Mouse (Mus musculus): ENCODE measurements at regions not wholly inside any gene's neighbourhood (a gene's known extent, or its start where the extent isn't known, plus 50 kb on each side); places are given as distances from the start of the nearest gene placed in this dataset.
A peak's percentile ranks its signal among the peaks of the same experiment; 100 is the strongest.

DNA sequence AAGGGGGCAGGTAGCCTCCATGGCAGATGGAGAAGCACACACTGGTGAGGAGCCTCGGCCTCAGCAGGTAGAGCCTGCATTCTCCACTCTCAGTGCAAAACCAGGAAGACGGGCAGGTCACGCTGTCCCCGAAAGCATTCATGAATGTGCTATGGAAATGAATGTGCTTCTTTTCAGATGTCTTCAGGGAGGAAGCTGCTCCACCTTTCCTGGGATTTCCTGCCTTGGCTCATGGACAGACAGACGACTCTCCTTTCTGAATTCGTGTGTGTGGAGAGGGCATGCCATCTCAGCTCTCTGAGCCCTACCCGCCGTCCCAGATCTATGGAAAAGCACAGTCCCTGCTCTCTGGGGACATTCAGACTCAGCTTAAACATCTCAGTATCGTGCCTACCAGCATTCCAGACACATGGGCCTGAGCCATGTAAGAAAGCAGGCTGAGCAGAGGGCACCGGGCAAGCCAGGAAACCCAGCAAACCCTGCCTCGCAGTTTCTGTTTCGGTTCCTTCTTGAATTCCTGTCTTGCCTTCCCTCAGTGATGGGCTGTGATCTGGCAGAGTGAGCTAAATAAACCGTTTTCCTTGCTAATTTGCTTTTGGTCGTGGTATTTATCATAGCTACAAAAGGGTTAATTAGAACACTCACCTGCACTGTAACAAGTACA lies 354.0 kb downstream of the Matn1 start:
- no peak for DNase-seq (ENCODE audit: low spot score)

- DNase-seq (ENCODE audit: low spot score): no peak
Observed at GRCm38 (mm10) chr4:131303936-131304335, 359.8 kb downstream of the Matn1 start.

DNA sequence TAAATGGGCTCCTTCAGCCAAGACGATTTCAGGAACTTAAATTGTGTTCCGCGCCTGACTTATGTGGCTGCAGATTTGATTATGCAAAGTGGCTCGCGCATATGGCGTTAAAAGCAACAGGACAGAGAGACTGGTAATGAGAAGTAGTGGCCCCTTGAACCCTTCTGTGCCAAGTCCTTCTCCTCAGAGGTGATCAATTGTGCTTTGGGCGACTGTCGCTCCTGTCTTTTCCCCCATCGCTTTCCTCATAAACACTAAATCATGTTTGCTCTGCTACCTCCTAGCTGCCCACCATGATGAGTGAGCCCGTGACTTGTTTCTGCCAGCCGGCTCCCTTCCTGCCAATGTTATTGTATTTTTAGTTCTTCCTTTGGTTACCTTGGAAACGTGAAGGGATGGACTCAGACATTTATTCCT lies 360.2 kb downstream of the Matn1 start:
- peak; percentile 41 for DNase-seq (ENCODE audit: low spot score)

DNA sequence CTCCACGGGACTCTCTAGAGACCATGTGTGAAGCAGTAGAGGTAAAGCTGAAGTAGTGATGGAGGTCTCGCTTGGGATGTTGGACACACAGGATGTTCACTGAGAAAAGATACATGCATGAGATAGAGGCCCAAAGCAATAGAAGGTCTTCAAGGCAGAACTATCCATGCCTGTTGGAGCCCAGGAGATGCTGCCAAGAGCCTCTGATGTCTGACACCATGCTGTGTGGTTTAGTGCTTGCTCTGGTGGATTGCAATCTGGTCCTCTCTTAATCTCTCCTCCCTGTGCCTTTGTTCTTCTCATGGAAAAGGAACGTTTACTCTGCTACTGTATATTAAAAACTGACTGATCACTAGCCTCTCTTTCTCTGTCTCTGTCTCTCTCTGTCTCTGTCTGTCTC lies 370.0 kb downstream of the Matn1 start:
- no peak for DNase-seq (ENCODE audit: low spot score)

DNA sequence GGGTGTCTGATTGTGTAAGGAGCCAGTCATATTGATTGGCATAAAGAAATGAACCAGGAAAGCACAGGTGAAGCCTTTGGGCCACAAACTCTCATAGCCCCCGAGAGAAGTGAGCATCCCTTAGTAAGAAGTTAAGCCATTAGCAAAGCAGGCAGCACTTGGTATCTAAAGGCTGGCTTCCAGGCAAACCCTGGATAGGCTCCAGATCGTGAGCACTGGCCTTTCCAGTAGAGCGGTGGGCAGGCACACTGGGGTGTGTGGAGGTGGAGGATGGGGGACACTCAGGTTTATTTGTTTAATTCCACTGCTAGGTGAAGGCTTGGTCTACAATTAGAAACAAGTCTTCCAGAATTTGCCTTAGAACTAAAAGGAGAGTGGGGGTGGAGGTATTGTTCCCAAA lies 371.9 kb downstream of the Matn1 start:
- DNase-seq (ENCODE audit: low spot score): no peak

DNA sequence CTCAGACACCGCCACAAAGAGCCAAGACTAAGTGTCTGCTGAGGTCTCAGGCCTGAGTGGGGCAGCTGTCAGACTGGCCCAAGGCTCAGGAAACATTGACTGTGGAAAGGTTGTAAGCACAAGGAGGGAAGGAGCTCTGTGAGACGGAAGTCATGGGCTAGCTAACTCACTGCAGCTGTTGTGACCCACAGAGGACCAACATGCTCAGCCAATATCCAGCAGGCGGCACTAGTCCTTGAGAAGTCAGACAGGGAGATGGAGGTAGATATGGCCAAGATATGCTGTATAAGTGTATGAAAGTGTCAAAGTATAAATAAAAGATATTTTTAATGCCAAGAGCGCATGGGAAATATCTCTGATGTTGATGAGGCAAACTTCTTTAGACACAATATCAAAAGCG lies 378.1 kb downstream of the Matn1 start:
- no peak for DNase-seq (ENCODE audit: low spot score)

DNA sequence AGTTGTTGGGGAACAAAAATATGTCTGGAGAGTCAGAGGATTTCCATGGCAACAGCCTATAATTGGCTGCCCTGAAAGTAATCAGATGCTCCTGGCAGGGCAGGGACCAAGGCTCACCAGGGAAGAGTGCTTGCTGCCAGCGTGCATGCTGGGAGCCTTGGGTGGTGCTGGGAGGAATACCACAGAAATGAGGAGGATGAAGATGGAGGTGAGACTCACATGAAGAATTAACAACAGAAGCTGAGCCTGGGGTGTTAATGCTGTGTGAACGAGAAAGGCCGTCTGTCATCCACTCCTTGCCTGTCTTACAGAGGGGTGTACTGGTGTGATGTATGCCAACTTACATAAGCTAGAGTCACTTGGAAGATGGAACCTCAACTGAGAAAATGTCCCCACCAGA lies 380.3 kb downstream of the Matn1 start:
- DNase-seq (ENCODE audit: low spot score): no peak

GRCm38 (mm10) chr4:131325200-131325599 lies 381.0 kb downstream of the Matn1 start:
- DNase-seq (ENCODE audit: low spot score): no peak

GRCm38 (mm10) chr4:131325609-131326008 lies 381.4 kb downstream of the Matn1 start:
- DNase-seq (ENCODE audit: low spot score): no peak

- DNase-seq (ENCODE audit: low spot score): no peak
Observed at GRCm38 (mm10) chr4:131329398-131329797, 385.2 kb downstream of the Matn1 start.

GRCm38 (mm10) chr4:131331646-131332045 lies 387.5 kb downstream of the Matn1 start:
- DNase-seq (ENCODE audit: low spot score): no peak

- no peak for DNase-seq (ENCODE audit: low spot score)
Observed at GRCm38 (mm10) chr4:131336801-131337200, 392.6 kb downstream of the Matn1 start.

DNA sequence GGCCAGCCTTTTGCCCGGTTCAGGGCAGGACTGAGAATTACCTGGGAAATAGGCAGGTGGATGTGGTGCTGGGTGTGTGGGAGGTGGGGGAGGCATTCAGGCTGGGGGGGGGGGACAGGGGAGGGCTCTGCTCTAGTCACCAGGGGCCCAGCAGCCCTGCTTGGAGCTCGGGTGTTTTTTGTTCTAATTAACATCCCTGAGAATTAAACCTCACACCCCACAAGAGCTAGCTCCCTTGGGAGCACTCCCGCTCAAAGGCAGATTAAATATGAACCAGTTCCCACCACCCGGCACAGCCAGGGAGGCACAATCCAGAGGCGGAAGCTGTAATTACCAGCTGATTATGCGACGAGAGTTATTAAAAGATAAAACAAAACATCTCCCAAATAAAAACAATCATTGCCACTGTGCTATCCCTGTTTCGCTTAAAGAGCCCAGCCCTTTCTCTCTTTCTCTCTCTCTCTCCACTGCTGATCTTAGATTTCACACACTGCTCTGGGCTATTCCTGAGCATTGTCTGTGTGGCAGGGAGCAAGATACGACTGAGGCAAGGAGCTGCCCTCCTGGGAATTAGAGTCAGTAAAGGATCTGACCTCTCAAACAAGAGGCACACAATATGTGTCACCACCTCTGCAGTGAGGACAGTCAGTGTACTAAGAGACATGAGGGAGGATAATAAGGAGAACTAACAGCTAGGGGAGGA lies 397.0 kb downstream of the Matn1 start:
- no peak for DNase-seq (ENCODE audit: low spot score)

DNA sequence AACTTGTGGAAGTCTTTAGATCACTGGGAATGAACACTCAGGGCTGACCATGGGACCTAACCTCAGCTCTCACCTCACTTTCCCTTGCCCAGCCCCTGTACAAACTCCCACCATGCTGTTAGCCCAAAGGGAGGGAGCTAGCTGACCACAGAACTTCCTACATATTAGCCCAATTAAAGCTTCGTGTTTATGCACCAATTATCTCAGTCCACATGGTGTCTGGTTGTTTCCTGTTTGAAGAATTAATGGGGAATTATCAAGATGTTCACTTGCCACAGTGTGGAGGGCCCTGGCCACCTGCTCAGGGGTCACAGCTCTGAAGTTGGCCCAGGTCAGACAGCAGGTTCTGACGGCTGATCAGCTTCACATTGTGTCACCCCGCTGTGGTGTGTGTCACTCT lies 402.5 kb downstream of the Matn1 start:
- DNase-seq (ENCODE audit: low spot score): no peak

- no peak for DNase-seq (ENCODE audit: low spot score)
Observed at GRCm38 (mm10) chr4:131350268-131350667, 406.1 kb downstream of the Matn1 start.

DNA sequence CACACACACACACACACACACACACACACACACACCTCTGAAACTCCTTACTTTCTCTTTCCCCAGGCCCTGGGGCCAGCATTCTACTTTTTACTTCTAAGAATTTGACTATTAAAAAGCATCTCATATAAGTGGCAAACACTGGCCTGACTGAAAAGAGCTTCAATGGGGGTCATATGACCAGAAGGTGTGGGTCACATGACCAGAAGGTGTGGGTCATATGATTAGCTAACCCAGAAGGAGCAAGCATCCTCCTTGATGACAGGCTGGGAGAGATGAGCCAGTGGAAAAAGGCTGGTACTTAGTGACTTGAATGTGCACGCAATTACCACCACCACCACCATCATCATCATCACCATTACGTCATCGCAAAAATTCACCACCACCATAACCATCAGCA lies 410.7 kb downstream of the Matn1 start:
- no peak for DNase-seq (ENCODE audit: low spot score)

GRCm38 (mm10) chr4:131355526-131355991 lies 411.4 kb downstream of the Matn1 start:
- no peak for DNase-seq (ENCODE audit: low spot score)

GRCm38 (mm10) chr4:131356316-131356715 lies 412.1 kb downstream of the Matn1 start:
- DNase-seq (ENCODE audit: low spot score): peak; percentile 17

- DNase-seq (ENCODE audit: low spot score): no peak
Observed at GRCm38 (mm10) chr4:131363030-131363429, 418.8 kb downstream of the Matn1 start.

GRCm38 (mm10) chr4:131364671-131365252 lies 420.6 kb downstream of the Matn1 start:
- no peak for DNase-seq (ENCODE audit: low spot score)

- no peak for DNase-seq (ENCODE audit: low spot score)
Observed at GRCm38 (mm10) chr4:131366006-131366405, 421.8 kb downstream of the Matn1 start.

GRCm38 (mm10) chr4:131366656-131367055 lies 422.5 kb downstream of the Matn1 start:
- no peak for DNase-seq (ENCODE audit: low spot score)

DNA sequence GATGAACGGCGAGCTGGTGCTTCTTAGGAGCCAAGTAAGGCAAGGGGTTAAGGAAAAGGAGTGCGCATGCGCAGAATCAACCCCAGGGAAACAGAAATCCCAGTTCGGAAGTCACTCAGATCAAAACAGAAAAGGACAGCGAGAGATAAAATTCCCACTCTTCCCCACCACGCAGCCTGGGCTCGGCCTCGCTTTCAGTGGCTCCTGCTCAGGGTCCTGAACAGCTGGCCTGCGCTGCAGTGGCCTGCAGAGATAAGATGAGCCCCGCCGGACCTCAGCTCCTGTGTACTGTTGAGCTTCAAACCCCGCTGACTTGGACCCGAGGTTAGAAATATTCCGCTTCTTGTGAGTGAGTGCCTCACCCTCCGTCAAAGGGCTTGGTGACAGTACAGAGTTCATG lies 428.3 kb downstream of the Matn1 start:
- no peak for DNase-seq (ENCODE audit: low spot score)
